Mouse (Mus musculus) ES-Bruce4 (cell line): ENCODE data around the gene Coro2a.

ENCODE experiments used
- CTCF ChIP-seq: IDR thresholded peaks from one replicate; pipeline ENCODE4 v1.8.1; 2011; ENCODE audit warnings: low read depth, low read length
- POLR2A ChIP-seq: IDR thresholded peaks from one replicate; pipeline ENCODE4 v1.8.1; 2011; ENCODE audit warnings: low read length; ENCODE audit not compliant: insufficient read depth

- no peak for TF ChIP-seq CTCF
- no peak for TF ChIP-seq POLR2A
These were observed 4.6 kb downstream of the Coro2a start for GRCm38 (mm10) chr4:46597286-46597961.
